Mouse (Mus musculus) kidney, adult 8-10 months (tissue): ENCODE data around the gene Ssrp1.
A peak's percentile ranks its signal among the peaks of the same experiment; 100 is the strongest.

ENCODE experiments used
- DNase-seq, 2 experiments: peaks; one replicate each; pipeline ENCODE4 v3.0.0; 2022

The Ssrp1 gene

DNA sequence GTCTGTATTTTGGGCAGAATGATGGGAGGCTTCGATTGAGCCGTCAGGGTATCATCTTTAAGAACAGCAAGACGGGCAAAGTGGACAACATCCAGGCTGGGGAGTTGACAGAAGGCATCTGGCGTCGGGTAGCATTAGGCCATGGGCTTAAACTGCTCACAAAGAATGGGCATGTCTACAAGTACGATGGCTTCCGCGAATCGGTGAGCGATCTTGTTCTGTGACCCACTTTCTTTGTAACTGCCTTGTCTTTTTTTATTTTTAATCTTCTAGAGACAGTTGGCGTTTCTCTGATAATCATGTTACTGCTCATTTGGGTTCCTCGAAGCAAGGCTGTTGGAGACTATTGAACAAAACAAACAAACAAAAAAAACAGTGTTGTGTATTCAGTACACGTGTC, 1.3 kb downstream of the Ssrp1 start:
- no peak for DNase-seq

GRCm38 (mm10) chr2:85043623-85044022, 6.6 kb downstream of the Ssrp1 start:
- no peak for DNase-seq

GRCm38 (mm10) chr2:85046222-85046621, 9.2 kb downstream of the Ssrp1 start:
- DNase-seq, result no peak

DNA sequence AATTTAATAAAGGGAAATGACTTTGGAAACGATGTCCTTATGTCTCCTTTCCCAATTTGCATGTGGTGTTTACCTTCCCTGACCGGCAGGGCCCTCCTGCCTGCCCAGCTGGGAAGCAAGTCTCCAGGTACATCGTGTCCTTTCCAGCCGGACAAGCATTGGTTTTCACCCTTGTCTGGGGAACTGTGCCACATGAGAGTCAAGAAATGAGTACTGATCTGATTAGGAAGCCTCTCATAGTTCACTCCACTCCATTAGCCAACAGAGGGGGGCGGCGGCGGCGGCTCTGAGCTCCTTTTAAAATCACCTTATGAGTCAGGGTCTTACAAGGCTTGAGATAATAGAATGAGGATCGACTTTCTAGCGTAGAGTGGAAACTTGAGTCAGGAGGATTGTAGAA, 10.0 kb downstream of the Ssrp1 start:
- peak in 1 of 2 experiments; percentile 36 for DNase-seq

DNA sequence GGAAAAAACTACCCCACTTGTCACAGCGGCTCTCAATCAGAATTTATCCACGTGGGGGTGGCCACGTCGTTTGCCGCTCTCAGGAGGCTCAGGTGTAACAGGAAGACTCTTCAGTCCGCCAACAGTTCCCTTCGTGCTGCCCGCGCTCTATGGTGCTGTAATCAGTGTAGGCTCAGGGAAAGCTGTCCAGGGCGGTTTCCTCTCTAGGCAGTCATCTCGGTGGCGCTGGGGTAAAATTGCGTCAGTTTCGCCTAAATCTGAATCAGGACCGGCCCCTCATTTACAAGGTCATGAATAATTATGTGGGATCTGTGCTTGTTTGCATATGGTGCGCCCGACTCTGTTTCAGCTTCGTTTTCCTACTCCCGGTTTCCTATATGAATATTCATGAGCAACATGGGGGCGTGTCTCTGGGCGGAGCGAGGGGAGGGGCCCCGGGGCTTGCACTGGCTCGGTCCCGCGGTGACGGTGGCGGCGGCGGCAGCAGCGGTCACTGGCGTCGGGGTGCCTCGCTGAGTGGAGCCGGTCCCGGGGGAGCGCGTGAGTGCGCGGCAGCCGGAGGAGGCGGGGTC, 10.6 kb downstream of the Ssrp1 start, which contains the start of gene Tnks1bp1:
Gene Tnks1bp1 (plus strand): TSS at position 427 of the 572 bp plus-strand sequence.
- DNase-seq, result peak; percentile 99 to 100

- DNase-seq, result peak in 1 of 2 experiments; percentile 52
These were observed 11.2 kb downstream of the Ssrp1 start for GRCm38 (mm10) chr2:85048168-85048751.

DNA sequence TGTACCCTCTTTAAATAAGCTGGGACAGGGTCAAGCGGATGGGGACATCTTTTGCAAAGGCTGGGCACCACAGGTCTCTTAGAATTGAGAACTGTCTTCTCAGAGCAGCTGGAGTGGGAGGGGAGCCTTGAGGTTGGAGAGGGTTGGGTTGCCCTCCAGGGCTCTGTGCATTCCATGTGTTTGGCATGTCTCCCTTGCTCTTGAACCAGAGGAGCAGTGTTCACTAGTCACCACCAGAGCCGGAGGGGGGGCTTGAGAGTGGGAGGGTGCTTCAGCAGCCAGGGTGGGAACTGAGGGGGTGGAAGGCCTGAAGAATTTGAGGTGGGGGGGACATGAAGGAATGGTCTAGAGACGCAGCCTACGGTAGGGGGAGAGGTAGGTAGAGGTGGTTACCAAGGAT, 12.2 kb downstream of the Ssrp1 start:
- no peak for DNase-seq

DNA sequence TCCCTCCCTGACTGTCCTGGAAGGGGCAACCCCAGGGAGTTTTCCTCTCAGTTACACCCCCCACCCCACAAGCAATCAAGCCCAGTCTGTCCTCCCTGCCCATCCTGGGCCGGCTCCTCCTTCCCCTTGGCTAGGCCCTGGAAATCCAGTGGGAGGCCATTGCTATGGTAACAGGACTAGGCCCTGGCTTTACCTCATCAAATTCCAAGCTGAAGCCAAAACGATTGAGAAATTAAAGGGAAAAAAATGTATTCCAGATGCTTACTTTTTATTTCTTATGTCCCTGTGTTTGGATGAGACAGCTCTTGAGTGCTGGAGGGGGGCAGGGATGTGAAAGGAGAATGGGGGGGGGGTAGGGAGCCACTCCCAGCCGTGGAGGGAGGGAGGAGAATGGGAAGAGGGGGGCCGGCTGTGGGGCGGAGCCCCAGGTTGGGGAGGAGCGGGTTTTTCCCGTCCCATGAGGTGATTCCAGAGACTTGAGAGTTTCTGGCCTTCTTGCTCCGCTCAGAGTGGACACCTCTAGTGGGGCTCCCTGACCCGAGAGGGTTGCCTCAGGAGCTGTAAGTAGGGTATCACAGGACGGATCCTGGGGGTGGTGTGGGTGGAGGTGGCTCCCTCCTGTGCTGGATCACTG, 13.1 kb downstream of the Ssrp1 start:
- DNase-seq, result peak in 1 of 2 experiments; percentile 56

- DNase-seq, result no peak
These were observed 13.7 kb downstream of the Ssrp1 start for GRCm38 (mm10) chr2:85050746-85051145.

DNA sequence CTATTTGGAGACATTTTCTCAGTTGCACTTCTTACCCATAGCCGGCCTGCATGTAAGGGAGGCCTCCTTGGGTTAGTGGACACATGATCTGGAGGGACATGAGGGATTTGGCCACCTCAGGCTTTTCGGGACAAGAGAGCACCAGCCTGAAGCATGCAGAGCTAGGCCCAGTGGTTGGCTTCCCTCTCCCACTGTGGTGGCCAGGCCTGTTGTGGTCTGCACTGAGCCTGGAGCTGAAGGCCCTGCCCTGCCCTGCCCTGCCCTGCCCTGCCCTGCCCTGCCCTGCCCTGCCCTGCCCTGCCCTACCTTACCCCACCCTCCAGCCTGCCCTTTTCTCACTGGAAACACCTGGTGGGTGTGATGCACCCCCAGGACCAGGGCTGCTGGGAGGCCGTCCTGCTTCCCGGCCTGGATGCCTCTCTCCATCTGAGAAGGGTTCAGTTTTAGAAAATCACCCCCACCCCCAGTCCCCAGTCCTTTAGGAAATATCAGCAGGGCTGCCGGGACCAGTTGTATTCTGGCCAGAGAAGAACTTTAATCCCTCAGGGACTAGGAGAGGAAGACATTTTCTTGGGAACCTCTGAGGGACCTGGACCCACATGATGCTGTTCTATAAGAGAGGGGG, 16.3 kb downstream of the Ssrp1 start:
- no peak for DNase-seq

DNA sequence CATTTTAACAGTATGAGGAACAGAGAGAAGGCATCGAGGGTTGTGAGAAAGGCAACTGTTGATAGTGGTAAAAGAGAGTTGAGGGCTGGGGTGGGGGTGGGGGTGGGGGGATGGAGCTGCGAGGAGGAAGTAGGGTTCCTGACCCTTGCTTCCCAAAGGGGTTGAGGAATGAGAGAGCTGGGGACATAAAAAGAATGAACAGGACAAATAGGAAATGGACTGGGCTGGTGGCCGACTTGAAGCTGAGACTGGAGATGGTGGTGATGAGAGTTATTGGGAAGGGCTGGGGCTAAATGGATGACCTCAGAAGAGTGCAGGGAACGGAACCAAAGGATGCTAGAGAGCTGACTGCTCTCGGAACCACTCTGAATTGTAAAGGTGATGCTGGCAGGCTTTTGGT, 19.7 kb downstream of the Ssrp1 start:
- DNase-seq, result no peak

GRCm38 (mm10) chr2:85059677-85060076, 22.6 kb downstream of the Ssrp1 start:
- DNase-seq, result no peak

DNA sequence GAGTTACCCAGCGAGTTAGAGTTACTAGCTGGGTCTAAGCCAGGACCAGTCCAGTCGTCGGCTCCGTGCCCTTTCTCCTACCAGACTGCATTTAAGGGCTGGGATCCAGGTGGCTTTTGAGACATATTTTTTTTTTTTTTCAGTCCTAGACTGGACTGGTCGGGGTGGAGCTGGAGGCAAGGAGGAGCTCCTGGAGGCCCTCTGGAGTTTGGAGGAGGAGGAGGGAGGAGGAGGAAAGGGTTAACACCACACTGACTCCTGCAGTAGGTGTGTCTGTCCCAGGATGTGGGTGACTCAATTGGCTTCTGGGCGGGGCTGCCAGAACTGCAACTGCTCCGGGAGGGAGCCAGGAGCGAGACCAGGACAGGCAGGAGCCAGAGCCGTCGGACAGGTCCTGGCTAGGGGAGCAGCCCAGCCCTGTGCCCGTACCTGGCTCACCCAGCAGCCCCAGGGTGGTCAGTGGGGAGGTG, 23.6 kb downstream of the Ssrp1 start:
- peak; percentile 85 to 90 for DNase-seq

DNA sequence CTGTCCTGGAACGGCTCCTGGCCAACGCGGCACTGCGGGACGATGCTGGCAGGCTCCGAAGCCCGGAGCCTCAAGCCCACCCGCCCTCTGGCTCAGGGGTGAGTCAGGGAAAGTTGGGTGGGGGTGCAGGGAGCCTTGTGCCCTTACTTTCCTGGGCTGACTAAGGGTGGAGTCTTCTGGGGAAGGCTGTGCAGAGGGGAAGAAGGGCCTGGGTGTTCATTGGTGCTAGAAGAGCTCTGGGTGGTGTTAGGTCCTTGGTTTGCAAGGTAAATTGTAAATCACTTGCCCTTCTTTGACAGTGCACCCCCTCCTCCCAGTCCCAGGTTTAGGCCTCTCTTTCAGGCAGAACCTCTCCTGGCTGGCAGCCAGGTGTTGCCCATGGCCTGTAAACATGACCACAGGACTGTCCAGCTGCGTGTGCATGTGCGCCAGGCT, 24.1 kb downstream of the Ssrp1 start:
- DNase-seq, result peak in 1 of 2 experiments; percentile 70

GRCm38 (mm10) chr2:85065141-85065875, 28.3 kb downstream of the Ssrp1 start:
- DNase-seq, result peak in 1 of 2 experiments; percentile 44

- peak in 1 of 2 experiments; percentile 59 for DNase-seq
These were observed 29.9 kb downstream of the Ssrp1 start for GRCm38 (mm10) chr2:85066937-85067336.

GRCm38 (mm10) chr2:85067903-85068625, 31.0 kb downstream of the Ssrp1 start:
- DNase-seq, result no peak

DNA sequence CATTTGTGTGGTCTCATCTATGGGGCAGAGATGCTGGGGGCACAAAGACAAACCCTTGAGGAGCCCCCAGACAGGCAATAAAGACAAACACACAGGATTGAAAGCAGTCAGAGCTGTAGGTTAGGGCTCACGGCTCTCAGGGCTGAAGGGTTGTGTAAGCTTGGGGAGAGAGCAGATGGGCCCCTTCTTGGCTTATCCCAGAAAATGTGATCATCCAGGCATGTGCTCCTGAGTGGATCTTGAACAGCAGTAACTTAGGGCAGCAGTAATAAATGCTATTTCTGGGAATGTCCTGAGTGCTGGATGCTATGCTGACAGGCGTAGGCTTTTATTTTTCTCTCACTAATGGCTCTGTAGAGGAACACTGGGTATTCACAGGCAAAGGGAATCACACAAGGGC, 31.6 kb downstream of the Ssrp1 start:
- DNase-seq, result no peak

GRCm38 (mm10) chr2:85070086-85070485, 33.1 kb downstream of the Ssrp1 start:
- no peak for DNase-seq

DNA sequence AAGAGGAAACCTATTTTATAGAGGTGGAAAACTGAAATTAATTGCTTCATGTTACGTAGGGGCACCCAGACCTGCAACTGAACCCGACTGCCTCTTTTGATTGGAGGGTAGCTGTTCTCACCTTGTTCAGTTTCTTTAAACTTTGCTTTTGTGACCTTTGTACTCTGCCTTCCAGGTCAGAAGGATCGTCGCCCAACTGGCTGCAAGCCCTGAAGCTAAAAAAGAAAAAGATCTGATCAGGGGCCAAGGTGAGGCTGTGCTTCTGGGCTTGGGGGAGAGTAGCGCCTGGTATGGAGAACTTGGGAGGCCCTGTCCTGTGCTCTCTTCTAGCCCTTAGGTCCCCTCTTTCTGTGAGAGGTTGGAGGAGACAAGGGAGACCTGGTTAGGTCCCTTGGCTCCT, 34.9 kb downstream of the Ssrp1 start:
- DNase-seq, result peak; percentile 85 to 86

DNA sequence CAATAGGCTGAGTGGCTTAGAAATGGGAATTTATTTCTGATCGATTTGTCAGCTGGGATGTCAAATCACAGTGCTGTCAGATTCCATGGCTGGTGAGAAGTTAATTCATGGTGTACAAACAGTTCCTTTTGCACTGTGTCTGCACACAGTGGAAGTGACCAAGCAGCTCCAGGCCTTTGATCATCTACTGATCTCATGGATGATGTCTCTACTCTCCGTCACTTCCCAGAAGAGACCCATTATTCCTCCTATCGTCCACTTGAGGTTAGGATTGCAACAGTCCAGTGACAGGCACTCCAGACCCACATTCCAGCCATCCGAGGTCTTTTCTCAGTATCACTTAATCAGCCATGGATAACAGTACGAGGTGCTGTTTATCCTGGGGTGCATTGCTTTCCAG, 36.7 kb downstream of the Ssrp1 start:
- DNase-seq, result no peak
